In the genomic region with DNA sequence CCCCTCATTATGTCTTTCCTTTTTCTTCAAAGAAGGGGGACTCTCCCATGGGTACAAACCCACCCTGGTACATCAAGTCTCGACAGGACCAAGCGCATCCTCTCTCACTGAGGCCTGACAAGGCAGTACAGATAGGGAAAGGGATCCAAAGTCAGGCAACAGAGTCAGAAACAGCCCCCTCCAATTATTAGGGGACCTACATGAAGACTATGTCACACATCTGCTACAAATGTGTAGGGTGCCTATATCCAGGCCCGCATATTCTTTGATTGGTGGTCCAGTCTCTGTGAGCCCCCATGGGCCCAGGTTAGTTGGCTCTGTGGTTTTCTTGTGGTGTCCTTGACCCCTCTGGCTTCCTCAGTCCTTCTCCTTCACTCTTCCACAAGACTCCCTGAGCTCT, we compare ENCODE assay signal across 22 mouse cellular contexts.
DNase-seq lines count a peak whose midpoint lies in the region; ATAC-seq lines count a peak whose summit lies in the region.
"Had no signal": no experiment of that assay in that cellular context is flagged by ENCODE, and none has a peak within 500 bp of the region (broad histone marks: within the 10 kb centered on the region; RNA-seq: fewer than 3 reads in every experiment).

No protein-coding gene starts in this region.

- no peak overlapping the region for H3K9ac ChIP-seq in liver, embryonic 11.5 days (ENCODE audit: low read depth, low read length)
- no peak overlapping the region for H3K9ac ChIP-seq in liver, embryonic 12.5 days
- H3K9ac ChIP-seq in midbrain, embryonic 14.5 days (replicated peaks; ENCODE audit: low read length), result no peak overlapping the region
- H3K9ac ChIP-seq: embryonic facial prominence, embryonic 13.5 days; embryonic facial prominence, embryonic 15.5 days; forebrain, embryonic 12.5 days had no signal

- H3K9me3 ChIP-seq in liver, embryonic 11.5 days (ENCODE audit: control insufficient read depth, low read length), result no peaks in the 10 kb centered on the region
- no peaks in the 10 kb centered on the region for H3K9me3 ChIP-seq in liver, embryonic 12.5 days (replicated peaks)
- no peaks in the 10 kb centered on the region; the same call in 1 of the 2 replicates for H3K9me3 ChIP-seq in midbrain, embryonic 10.5 days (replicated peaks)
- peaks cover 8% of the 10 kb centered on the region; the same call in 1 of the 2 replicates for H3K9me3 ChIP-seq in midbrain, embryonic 14.5 days (ENCODE audit: control insufficient read depth, low read length)
- no peaks in the 10 kb centered on the region for H3K9me3 ChIP-seq in limb, embryonic 10.5 days (replicated peaks)
- H3K9me3 ChIP-seq: embryonic facial prominence, embryonic 13.5 days; embryonic facial prominence, embryonic 15.5 days; forebrain, embryonic 12.5 days had no signal

- peak; percentile 14 for DNase-seq in liver, embryonic 11.5 days (ENCODE audit: low spot score)
- peak; percentile 8 for DNase-seq in midbrain, embryonic 10.5 days (ENCODE audit: low spot score)
- DNase-seq in midbrain, embryonic 14.5 days, result no peak
- peak; percentile 15 for DNase-seq in limb, embryonic 10.5 days (ENCODE audit: low spot score)
- DNase-seq in frontal cortex, postnatal 25 days (ENCODE audit: low spot score in 2 of 2), result no peak
- DNase-seq: adrenal gland, adult 2 months; adrenal gland, postnatal 10 days; adrenal gland, postnatal 25 days; cerebellum, adult 11 months; cerebellum, adult 18-20 months; cerebellum, adult 8-10 months; cerebellum, adult 9-11 months; cerebellum, postnatal 14 days; cerebellum, postnatal 36 days; embryo, embryonic 11 days had no signal

- WGBS in liver, embryonic 11.5 days, result 79% methylated on average over 3 of the region's 3 CpGs
- WGBS in liver, embryonic 12.5 days (ENCODE audit: insufficient replicate concordance), result 70% methylated on average over 3 of the region's 3 CpGs
- WGBS in midbrain, embryonic 10.5 days, result 87% methylated on average over 3 of the region's 3 CpGs
- WGBS in midbrain, embryonic 14.5 days, result 82% methylated on average over 3 of the region's 3 CpGs
- WGBS in limb, embryonic 10.5 days, result 91% methylated on average over 3 of the region's 3 CpGs

- no peak overlapping the region for H3K27ac ChIP-seq in liver, embryonic 11.5 days (ENCODE audit: low read depth, low read length)
- no peak overlapping the region for H3K27ac ChIP-seq in liver, embryonic 12.5 days
- H3K27ac ChIP-seq in midbrain, embryonic 10.5 days (replicated peaks), result no peak overlapping the region
- H3K27ac ChIP-seq in midbrain, embryonic 14.5 days (replicated peaks; ENCODE audit: low read depth, low read length), result no peak overlapping the region
- H3K27ac ChIP-seq in limb, embryonic 10.5 days, result no peak overlapping the region
- H3K27ac ChIP-seq: embryonic facial prominence, embryonic 13.5 days; embryonic facial prominence, embryonic 15.5 days; forebrain, embryonic 10.5 days; forebrain, embryonic 12.5 days had no signal

- peaks cover 4% of the 10 kb centered on the region for H3K27me3 ChIP-seq in liver, embryonic 11.5 days (replicated peaks; ENCODE audit: control insufficient read depth, insufficient read depth, low read length)
- H3K27me3 ChIP-seq in liver, embryonic 12.5 days (replicated peaks), result peaks cover 6% of the 10 kb centered on the region; the same call in 1 of the 2 replicates
- H3K27me3 ChIP-seq in midbrain, embryonic 10.5 days (ENCODE audit: low read depth, poor library complexity, severe bottlenecking), result peaks cover 20% of the 10 kb centered on the region
- H3K27me3 ChIP-seq in midbrain, embryonic 14.5 days (ENCODE audit: control insufficient read depth, insufficient read depth, low read length), result peaks cover 17% of the 10 kb centered on the region
- peaks cover 36% of the 10 kb centered on the region for H3K27me3 ChIP-seq in limb, embryonic 10.5 days (ENCODE audit: low read depth, poor library complexity, severe bottlenecking)
- H3K27me3 ChIP-seq: embryonic facial prominence, embryonic 13.5 days; embryonic facial prominence, embryonic 15.5 days had no signal

- no peaks in the 10 kb centered on the region for H3K36me3 ChIP-seq in liver, embryonic 11.5 days (ENCODE audit: control insufficient read depth, insufficient read depth, low read length)
- H3K36me3 ChIP-seq in liver, embryonic 12.5 days, result no peaks in the 10 kb centered on the region
- H3K36me3 ChIP-seq in midbrain, embryonic 10.5 days, result no peaks in the 10 kb centered on the region
- no peaks in the 10 kb centered on the region for H3K36me3 ChIP-seq in midbrain, embryonic 14.5 days (ENCODE audit: control insufficient read depth, insufficient read depth, low read length)
- H3K36me3 ChIP-seq in limb, embryonic 10.5 days, result no peaks in the 10 kb centered on the region
- H3K36me3 ChIP-seq: embryonic facial prominence, embryonic 13.5 days; embryonic facial prominence, embryonic 15.5 days; forebrain, embryonic 10.5 days; forebrain, embryonic 12.5 days had no signal

- no peak overlapping the region for H3K4me3 ChIP-seq in liver, embryonic 11.5 days (ENCODE audit: low read depth, low read length)
- no peak overlapping the region for H3K4me3 ChIP-seq in liver, embryonic 12.5 days
- no peak overlapping the region for H3K4me3 ChIP-seq in midbrain, embryonic 10.5 days
- H3K4me3 ChIP-seq in midbrain, embryonic 14.5 days (replicated peaks; ENCODE audit: low read depth, low read length), result no peak overlapping the region
- H3K4me3 ChIP-seq in limb, embryonic 10.5 days, result no peak overlapping the region
- H3K4me3 ChIP-seq: embryonic facial prominence, embryonic 13.5 days; embryonic facial prominence, embryonic 15.5 days; erythroblast, embryonic 14.5 days; forebrain, embryonic 10.5 days; forebrain, embryonic 12.5 days had no signal

- H3K4me1 ChIP-seq in liver, embryonic 11.5 days (replicated peaks; ENCODE audit: control insufficient read depth, insufficient read depth, low read length), result no peaks in the 10 kb centered on the region
- H3K4me1 ChIP-seq in liver, embryonic 12.5 days, result no peaks in the 10 kb centered on the region
- H3K4me1 ChIP-seq in midbrain, embryonic 10.5 days, result no peaks in the 10 kb centered on the region
- H3K4me1 ChIP-seq in midbrain, embryonic 14.5 days (ENCODE audit: control insufficient read depth, insufficient read depth, low read length), result no peaks in the 10 kb centered on the region
- H3K4me1 ChIP-seq in limb, embryonic 10.5 days, result no peaks in the 10 kb centered on the region
- H3K4me1 ChIP-seq: embryonic facial prominence, embryonic 13.5 days; embryonic facial prominence, embryonic 15.5 days; forebrain, embryonic 10.5 days; forebrain, embryonic 12.5 days had no signal

- H3K4me2 ChIP-seq in liver, embryonic 11.5 days, result no peak overlapping the region
- no peak overlapping the region for H3K4me2 ChIP-seq in liver, embryonic 12.5 days
- no peak overlapping the region for H3K4me2 ChIP-seq in midbrain, embryonic 14.5 days (ENCODE audit: low read length)
- H3K4me2 ChIP-seq: embryonic facial prominence, embryonic 13.5 days; embryonic facial prominence, embryonic 15.5 days; forebrain, embryonic 12.5 days had no signal

- ATAC-seq in liver, embryonic 11.5 days (replicated peaks; ENCODE audit: low FRiP score), result no peak
- no peak for ATAC-seq in liver, embryonic 12.5 days
- no peak for ATAC-seq in midbrain, embryonic 14.5 days (ENCODE audit: low FRiP score, low TSS enrichment)
- ATAC-seq: forebrain, embryonic 14.5 days had no signal

Comparison
In these comparisons a context has a peak if more than half of its experiments do, and no peak if none do; other contexts are left out.
1. DNase-seq: peak in liver, embryonic 11.5 days (single experiment), midbrain, embryonic 10.5 days (single experiment) and limb, embryonic 10.5 days (single experiment); none in midbrain, embryonic 14.5 days (single experiment) and frontal cortex, postnatal 25 days (0 of 2).